Mouse (Mus musculus) heart, embryonic 15.5 days (tissue): ENCODE data around the gene Clcn1. TPM values are rescaled to one million over a fixed set of nuclear protein-coding genes. Genes with fewer than 3 reads are reported as not detected.
A peak's percentile ranks its signal among the peaks of the same experiment; 100 is the strongest.

ENCODE experiments used
- ATAC-seq: fragments of 200-750 bp; cut with Nextera tagmentation; replicated peaks from 2 replicates; pipeline ENCODE4 v1.8.0; 2017; ENCODE audit warnings: low read depth, moderate TSS enrichment; ENCODE audit not compliant: insufficient number of reproducible peaks, insufficient read depth, low FRiP score
- H3K27ac ChIP-seq: fragments of 300-500 bp; sonication (generic); 2 replicates; pipeline ENCODE4 v1.5.1; 2015; ENCODE audit warnings: mild to moderate bottlenecking, inconsistent platforms
- H3K27me3 ChIP-seq: fragments of 300-500 bp; sonication (generic); 2 replicates; pipeline ENCODE4 v1.6.1; 2015; ENCODE audit warnings: inconsistent platforms
- H3K36me3 ChIP-seq: fragments of 300-500 bp; sonication (generic); 2 replicates; pipeline ENCODE4 v1.6.1; 2015; ENCODE audit warnings: mild to moderate bottlenecking, inconsistent platforms
- H3K4me1 ChIP-seq: fragments of 300-500 bp; sonication (generic); replicated peaks from 2 replicates; pipeline ENCODE4 v1.6.1; 2015; ENCODE audit warnings: inconsistent platforms
- H3K4me2 ChIP-seq: fragments of 300-500 bp; sonication (generic); 2 replicates; pipeline ENCODE4 v1.6.1; 2015; ENCODE audit warnings: inconsistent platforms, mild to moderate bottlenecking, moderate library complexity
- H3K4me3 ChIP-seq: fragments of 300-500 bp; sonication (generic); 2 replicates; pipeline ENCODE4 v1.5.1; 2015; ENCODE audit warnings: mild to moderate bottlenecking, inconsistent platforms
- H3K9ac ChIP-seq: fragments of 300-500 bp; sonication (generic); 2 replicates; pipeline ENCODE4 v1.6.1; 2015; ENCODE audit warnings: mild to moderate bottlenecking, inconsistent platforms
- H3K9me3 ChIP-seq: fragments of 300-500 bp; sonication (generic); replicated peaks from 2 replicates; pipeline ENCODE4 v1.6.1; 2016; ENCODE audit warnings: inconsistent platforms
- WGBS: fragments of 180-500 bp; shearing (Covaris S2); methylation state at CpG from one replicate; pipeline ENCODE4 v1.1.7; 2015; ENCODE audit warnings: mixed read lengths; 5-methylcytosine and 5-hydroxymethylcytosine counted together
- polyA plus RNA-seq: library from polyadenylated mRNA; unstranded; fragments of >200 nt; fragmentation: Nextera tagmentation; extraction: Ambion mirVana; gene quantifications from 2 replicates; pipeline ENCODE4 v1.2.1, GENCODE M21; 2015

The Clcn1 gene
- polyA plus RNA-seq, 1 experiment from 2014 or later = 0.28 TPM

DNA sequence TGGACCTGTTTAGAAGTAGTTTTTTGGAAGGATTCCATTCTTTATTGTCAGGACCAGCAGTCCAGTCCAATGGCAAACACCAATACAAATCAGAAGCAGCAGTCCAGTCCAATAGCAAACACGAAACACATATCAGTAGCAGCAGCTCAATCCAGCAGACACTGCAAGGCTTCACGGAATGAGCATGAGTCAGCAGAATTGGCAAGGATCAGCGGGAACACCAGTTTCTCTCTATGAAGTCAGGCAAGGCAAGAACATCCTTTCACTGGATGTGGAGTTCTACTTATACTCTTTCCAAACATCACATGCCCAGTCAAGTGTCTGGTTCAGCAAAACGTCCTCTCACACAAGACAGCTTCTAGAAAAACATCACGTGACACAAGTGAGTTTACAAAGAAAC, 53.5 kb downstream of the Clcn1 start:
- H3K4me2 ChIP-seq = no peak overlapping the region
- no peaks in the 10 kb centered on the region for H3K9me3 ChIP-seq
- no peak for ATAC-seq
- H3K9ac ChIP-seq = no peak overlapping the region
- no peaks in the 10 kb centered on the region for H3K4me1 ChIP-seq
- H3K27ac ChIP-seq = no peak overlapping the region
- WGBS = 68% methylated on average over 5 of the region's 5 CpGs
- no peak overlapping the region for H3K4me3 ChIP-seq
- no peaks in the 10 kb centered on the region for H3K36me3 ChIP-seq
- no peaks in the 10 kb centered on the region for H3K27me3 ChIP-seq

DNA sequence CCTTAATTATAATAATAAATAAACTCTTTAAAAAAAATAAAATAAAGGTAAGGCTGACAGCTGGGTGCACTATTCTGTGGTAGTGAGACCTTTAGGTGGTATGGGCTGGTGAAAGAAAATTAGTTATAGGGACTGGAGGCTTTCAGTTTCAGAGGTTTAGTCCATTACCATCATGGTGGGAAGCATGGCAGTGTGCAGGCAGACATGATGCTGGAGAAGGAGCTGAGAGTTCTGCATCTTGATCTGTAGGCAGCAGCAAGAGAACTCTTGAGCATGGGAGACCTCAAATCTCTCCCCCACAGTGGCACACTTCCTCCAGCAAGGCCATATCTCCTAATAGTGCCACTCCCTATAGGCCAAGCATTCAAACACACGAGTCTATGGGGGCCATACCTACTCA, 55.7 kb downstream of the Clcn1 start:
- 73% methylated on average over 1 of the region's 1 CpGs for WGBS
- H3K36me3 ChIP-seq = no peaks in the 10 kb centered on the region
- no peak overlapping the region for H3K27ac ChIP-seq
- no peaks in the 10 kb centered on the region for H3K9me3 ChIP-seq
- no peak for ATAC-seq
- H3K4me3 ChIP-seq = no peak overlapping the region
- no peak overlapping the region for H3K4me2 ChIP-seq
- no peaks in the 10 kb centered on the region for H3K4me1 ChIP-seq
- no peaks in the 10 kb centered on the region for H3K27me3 ChIP-seq
- no peak overlapping the region for H3K9ac ChIP-seq

DNA sequence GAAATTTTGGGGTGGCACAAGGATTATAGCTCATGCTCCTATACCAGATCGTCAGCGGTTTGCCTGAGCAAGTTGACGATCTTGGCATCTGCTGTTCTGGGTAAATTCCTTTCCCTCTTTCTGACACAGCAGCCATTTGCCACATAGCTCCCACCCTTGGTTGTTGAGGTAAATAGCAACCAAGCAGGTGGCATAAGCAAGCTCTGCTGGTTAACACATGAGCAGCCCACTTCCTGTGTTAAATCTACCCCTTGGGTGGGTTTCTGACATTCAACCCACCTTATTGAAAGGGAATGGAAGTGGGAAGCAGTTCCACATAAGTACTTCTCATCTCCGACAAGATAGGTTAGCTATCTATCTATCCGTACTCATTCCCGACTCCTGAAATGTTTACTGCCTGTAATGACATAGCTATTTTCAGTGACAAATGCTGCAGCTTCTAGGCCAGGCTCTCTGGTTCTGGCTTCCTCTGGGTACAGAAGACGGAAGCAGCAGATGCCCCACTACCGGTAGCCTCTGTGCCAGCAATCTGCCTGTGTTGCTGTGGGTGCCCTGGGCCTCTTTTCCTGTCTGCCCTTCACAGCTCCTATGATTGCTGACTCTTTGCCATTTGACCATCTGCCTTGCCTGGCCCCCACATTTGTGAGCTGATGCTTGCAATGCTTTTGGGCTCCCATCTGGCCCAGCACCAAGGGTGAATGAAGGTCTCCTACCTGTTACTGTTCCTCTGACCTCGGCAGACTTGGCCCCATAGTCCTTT, 57.1 kb downstream of the Clcn1 start:
- Histone ChIP-seq H3K9me3 (no peaks in the 10 kb centered on the region), H3K27me3 (no peaks in the 10 kb centered on the region), H3K27ac (no peak overlapping the region), H3K4me2 (no peak overlapping the region), H3K9ac (no peak overlapping the region), H3K4me3 (no peak overlapping the region), H3K4me1 (0 out of 2 replicates have a peak, but pooled peaks cover under 1% of the 10 kb centered on the region), H3K36me3 (no peaks in the 10 kb centered on the region)
- ATAC-seq = no peak
- 69% methylated on average over 9 of the region's 9 CpGs for WGBS

DNA sequence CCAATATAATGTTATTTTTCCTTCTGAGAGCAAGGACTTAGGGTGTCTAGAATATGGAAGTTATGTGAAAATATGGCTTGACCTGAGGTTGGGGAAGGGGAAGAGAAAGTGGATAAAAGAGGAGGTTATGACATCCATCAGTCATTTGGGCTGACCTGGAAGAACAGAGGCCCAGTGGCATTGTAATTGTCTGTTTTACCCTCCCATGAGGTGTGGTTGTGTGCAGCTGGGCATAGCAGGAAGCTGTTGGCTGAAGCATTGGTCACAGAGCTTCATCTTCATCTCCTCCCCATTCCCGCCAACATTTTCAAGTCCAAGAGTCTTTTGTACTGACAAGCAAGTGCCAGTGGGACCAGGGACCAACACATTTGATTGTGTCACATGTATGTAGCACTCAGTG, 57.8 kb downstream of the Clcn1 start:
- 75% methylated on average over 1 of the region's 1 CpGs for WGBS
- no peak overlapping the region for H3K27ac ChIP-seq
- no peaks in the 10 kb centered on the region for H3K27me3 ChIP-seq
- no peak for ATAC-seq
- H3K9me3 ChIP-seq = no peaks in the 10 kb centered on the region
- H3K9ac ChIP-seq = no peak overlapping the region
- peaks cover 3% of the 10 kb centered on the region; the same call in 1 of the 2 replicates for H3K4me1 ChIP-seq
- no peak overlapping the region for H3K4me3 ChIP-seq
- no peak overlapping the region for H3K4me2 ChIP-seq
- no peaks in the 10 kb centered on the region for H3K36me3 ChIP-seq

DNA sequence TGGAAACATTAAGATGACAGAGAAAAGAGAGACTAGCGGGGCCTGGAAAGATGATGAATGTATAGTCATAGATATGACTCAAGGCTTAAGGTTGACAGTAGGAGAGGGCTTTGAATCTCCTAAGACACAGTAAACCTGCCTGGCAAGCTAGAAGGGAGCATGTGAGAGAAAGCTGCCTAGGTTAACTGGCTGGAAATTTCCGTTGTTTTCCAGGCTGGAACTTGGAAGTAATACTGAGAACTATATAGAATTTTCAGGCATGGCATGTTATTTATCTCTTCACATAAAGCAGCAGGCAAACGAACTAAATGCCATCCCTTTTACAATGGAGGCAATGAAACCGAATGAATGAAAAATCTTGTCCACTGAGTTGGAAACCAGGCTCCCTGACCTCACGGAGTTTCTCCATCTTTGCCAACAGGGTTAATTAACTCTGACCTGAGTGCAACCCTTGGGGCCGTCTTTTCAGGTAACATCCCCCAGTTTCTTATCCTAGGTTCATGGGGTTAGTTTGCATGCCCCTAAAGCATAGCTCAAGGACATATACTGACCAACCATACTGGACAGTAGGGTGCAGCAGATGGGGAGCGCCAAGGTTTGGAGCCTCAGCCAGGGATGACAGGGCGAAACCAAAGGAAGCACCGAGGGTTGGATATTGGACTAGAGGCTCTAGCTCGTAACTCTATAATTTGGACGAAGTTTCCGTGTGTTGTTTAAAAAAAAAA, 62.0 kb downstream of the Clcn1 start:
- ATAC-seq = no peak
- Histone ChIP-seq H3K9ac (no peak overlapping the region), H3K9me3 (no peaks in the 10 kb centered on the region), H3K36me3 (0 out of 2 replicates have a peak, but pooled peaks cover 9% of the 10 kb centered on the region), H3K4me2 (peak overlapping the region; percentile 66), H3K27ac (peak overlapping the region; percentile 97; the same call in 1 of the 2 replicates), H3K4me1 (peaks cover 29% of the 10 kb centered on the region), H3K27me3 (no peaks in the 10 kb centered on the region), H3K4me3 (peak overlapping the region; percentile 81)
- WGBS = 37% methylated on average over 12 of the region's 12 CpGs

DNA sequence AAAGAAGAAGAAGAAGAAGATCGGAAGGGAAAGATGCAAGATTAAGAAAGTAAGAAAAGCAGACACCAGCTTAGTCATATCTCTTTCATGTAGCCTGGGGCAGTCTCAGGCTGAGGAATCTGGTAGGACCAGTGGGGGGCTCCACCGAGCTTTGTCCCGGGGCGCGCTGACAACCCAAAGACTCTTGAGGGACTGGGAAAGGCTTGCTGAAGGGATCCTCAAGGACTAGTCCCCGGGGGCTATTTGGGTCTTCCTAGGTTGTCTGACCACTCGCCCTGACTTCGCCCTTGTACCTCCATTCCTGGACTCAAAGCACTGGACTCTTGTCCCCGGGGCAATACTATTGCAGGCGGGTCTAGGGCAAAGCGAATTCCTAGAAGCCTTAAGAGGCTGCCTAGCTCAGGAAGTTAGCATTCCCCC, 62.5 kb downstream of the Clcn1 start:
- 0 out of 2 replicates have a peak, but pooled peaks cover 12% of the 10 kb centered on the region for H3K36me3 ChIP-seq
- no peaks in the 10 kb centered on the region for H3K9me3 ChIP-seq
- H3K9ac ChIP-seq = peak overlapping the region; percentile 88
- peak; percentile 32 for ATAC-seq
- peak overlapping the region; percentile 97 for H3K27ac ChIP-seq
- peaks cover 35% of the 10 kb centered on the region for H3K4me1 ChIP-seq
- H3K4me3 ChIP-seq = peak overlapping the region; percentile 81
- under 1% methylated on average over 11 of the region's 11 CpGs for WGBS
- no peaks in the 10 kb centered on the region for H3K27me3 ChIP-seq
- H3K4me2 ChIP-seq = peak overlapping the region; percentile 66

DNA sequence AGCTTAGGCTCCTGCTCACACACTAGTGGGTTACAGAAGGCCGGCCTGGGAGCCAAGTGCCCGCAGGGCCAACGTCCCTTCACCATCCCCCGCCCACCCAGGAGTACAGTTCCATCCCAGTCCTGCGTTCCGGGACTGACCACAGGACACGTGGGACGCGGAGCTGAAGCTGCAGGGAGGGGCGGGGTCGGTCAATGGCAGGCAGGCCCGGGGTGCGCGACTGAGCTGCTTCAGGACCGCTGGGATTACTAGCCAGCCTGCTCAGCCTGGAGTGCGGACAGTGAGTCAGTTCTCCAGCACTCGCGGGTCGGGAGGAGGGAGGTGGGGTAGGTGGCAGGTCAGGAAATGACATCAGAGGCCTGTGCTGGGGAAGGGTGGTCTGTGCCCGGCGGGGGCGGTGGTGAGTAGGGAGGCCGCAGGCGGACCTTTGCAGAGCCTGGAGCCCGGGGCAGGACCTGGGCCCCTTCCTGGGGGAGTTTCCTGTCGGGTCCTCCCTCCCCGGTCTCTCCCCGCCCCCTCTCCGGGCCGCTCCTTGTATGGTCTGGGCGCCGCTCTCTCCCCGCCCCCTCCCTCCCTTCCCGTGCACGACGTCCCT, 63.0 kb downstream of the Clcn1 start, which contains the start of gene Zyx:
Gene Zyx (plus strand): TSS at position 205 of the 595 bp plus-strand sequence.
- WGBS = under 1% methylated on average over 29 of the region's 36 CpGs
- Histone ChIP-seq H3K9ac (peak within 1 kb of the TSS; percentile 88), H3K4me1 (peaks cover 40% of the 10 kb centered on the region), H3K9me3 (no peaks in the 10 kb centered on the region), H3K36me3 (peaks cover 12% of the 10 kb centered on the region; the same call in 1 of the 2 replicates), H3K4me2 (peak within 1 kb of the TSS; percentile 66), H3K27me3 (no peaks in the 10 kb centered on the region), H3K4me3 (peak within 1 kb of the TSS; percentile 81), H3K27ac (peak within 1 kb of the TSS; percentile 97)
- peak; percentile 93 for ATAC-seq

DNA sequence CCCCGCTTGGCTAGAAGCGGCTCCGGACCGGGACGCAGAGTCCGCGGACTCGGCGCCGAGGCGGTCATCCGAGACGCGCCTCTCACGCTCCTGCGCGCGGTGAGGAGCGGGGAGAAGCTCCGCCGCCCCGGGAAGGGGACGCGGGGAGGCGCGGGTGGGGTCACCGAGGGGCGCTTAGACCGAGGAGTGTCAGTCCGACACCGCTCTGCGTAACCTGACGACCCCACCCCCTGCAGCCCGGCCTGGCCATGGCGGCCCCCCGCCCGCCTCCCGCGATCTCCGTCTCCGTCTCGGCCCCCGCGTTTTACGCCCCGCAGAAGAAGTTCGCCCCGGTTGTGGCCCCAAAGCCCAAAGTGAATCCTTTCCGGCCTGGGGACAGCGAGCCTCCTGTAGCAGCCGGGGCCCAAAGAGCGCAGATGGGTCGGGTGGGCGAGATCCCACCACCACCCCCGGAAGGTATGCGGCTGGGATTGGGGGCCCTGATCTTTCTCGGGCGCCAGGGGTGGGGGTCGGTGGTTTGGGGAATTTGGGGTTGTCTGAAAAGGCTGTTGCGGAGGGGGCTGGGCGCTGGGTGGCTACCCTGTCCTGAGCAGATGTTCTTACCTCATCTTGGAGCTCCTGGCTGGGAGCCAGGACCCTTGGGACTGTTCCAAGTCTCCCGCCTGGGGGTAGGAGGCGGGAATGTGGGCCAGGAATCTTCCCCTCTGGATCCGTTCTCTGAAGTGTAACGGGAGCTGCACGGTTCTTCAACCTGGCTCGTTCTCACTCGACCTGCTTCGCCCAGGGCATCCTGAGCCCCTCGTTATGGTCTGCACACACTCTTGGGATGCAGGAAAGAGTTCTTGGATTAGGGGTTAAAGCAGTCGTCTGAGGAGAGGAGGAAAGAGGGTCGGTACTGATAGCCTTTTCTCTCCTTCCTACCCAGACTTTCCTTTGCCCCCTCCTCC, 63.8 kb downstream of the Clcn1 start:
- H3K4me3 ChIP-seq = peak overlapping the region; percentile 81
- H3K9ac ChIP-seq = peak overlapping the region; percentile 88
- H3K36me3 ChIP-seq = peaks cover 20% of the 10 kb centered on the region; the same call in 1 of the 2 replicates
- no peaks in the 10 kb centered on the region for H3K27me3 ChIP-seq
- WGBS = under 1% methylated on average over 71 of the region's 72 CpGs
- H3K9me3 ChIP-seq = no peaks in the 10 kb centered on the region
- H3K4me1 ChIP-seq = peaks cover 47% of the 10 kb centered on the region
- peak overlapping the region; percentile 66 for H3K4me2 ChIP-seq
- H3K27ac ChIP-seq = peak overlapping the region; percentile 97
- peak; percentile 28 for ATAC-seq

DNA sequence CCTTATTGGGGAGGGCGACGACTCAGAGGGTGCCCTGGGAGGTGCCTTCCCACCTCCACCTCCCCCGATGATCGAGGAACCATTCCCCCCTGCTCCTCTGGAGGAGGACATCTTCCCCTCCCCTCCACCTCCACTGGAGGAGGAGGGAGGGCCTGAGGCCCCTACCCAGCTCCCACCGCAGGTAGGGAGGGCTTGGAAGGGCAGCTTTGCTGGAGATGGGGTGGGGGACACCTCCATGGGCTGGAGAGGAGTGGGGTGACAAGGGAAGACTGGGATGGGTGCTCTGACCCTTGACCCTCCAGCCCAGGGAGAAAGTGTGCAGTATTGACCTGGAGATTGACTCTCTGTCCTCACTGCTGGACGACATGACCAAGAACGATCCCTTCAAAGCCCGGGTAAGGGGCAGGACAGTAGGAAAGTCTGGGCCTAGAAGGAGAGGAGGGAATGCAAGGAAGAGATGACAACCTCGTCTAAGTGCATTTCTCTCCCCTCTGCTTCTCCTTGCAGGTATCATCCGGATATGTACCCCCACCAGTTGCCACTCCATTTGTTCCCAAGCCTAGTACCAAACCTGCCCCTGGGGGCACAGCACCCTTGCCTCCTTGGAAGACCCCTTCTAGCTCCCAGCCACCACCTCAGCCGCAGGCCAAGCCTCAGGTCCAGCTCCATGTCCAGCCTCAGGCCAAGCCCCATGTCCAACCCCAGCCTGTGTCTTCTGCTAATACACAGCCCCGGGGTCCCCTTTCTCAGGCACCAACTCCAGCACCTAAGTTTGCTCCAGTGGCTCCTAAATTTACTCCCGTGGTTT, 64.7 kb downstream of the Clcn1 start:
- Histone ChIP-seq H3K4me2 (peak overlapping the region; percentile 66), H3K36me3 (peaks cover 28% of the 10 kb centered on the region), H3K4me1 (peaks cover 56% of the 10 kb centered on the region), H3K9me3 (no peaks in the 10 kb centered on the region), H3K9ac (peak overlapping the region; percentile 88), H3K27me3 (no peaks in the 10 kb centered on the region), H3K27ac (peak overlapping the region; percentile 97), H3K4me3 (peak overlapping the region; percentile 81)
- 25% methylated on average over 13 of the region's 13 CpGs for WGBS
- ATAC-seq = no peak
